17 mouse cellular contexts compared by ENCODE assay signal in genomic region chr19:36062801-36063529, GRCm38 (mm10). TPM values are rescaled to one million over a fixed set of nuclear protein-coding genes. Genes with fewer than 3 reads are reported as not detected.
DNase-seq lines count a peak whose midpoint lies in the region; ATAC-seq lines count a peak whose summit lies in the region.
"Had no signal": no experiment of that assay in that cellular context is flagged by ENCODE, and none has a peak within 500 bp of the region (broad histone marks: within the 10 kb centered on the region; RNA-seq: fewer than 3 reads in every experiment).

No protein-coding gene starts in this region.

- H3K9me3 ChIP-seq in hindbrain, embryonic 15.5 days: no peaks in the 10 kb centered on the region
- no peaks in the 10 kb centered on the region for H3K9me3 ChIP-seq in hindbrain, embryonic 13.5 days
- no peaks in the 10 kb centered on the region for H3K9me3 ChIP-seq in midbrain, embryonic 14.5 days (ENCODE audit: control insufficient read depth, low read length)
- no peaks in the 10 kb centered on the region for H3K9me3 ChIP-seq in midbrain, embryonic 10.5 days (replicated peaks)
- no peaks in the 10 kb centered on the region for H3K9me3 ChIP-seq in forebrain, embryonic 16.5 days (ENCODE audit: control insufficient read depth, low read length)
- H3K9me3 ChIP-seq: heart, embryonic 15.5 days had no signal

- H3K36me3 ChIP-seq in hindbrain, embryonic 15.5 days: no peaks in the 10 kb centered on the region
- H3K36me3 ChIP-seq in hindbrain, embryonic 13.5 days: no peaks in the 10 kb centered on the region
- H3K36me3 ChIP-seq in midbrain, embryonic 14.5 days (ENCODE audit: control insufficient read depth, insufficient read depth, low read length): no peaks in the 10 kb centered on the region
- H3K36me3 ChIP-seq in midbrain, embryonic 10.5 days: no peaks in the 10 kb centered on the region
- no peaks in the 10 kb centered on the region for H3K36me3 ChIP-seq in forebrain, embryonic 16.5 days (ENCODE audit: control insufficient read depth, insufficient read depth)
- H3K36me3 ChIP-seq: heart, embryonic 15.5 days had no signal

- peak; percentile 66 for ATAC-seq in hindbrain, embryonic 15.5 days (ENCODE audit: low FRiP score, low read depth)
- ATAC-seq in hindbrain, embryonic 13.5 days (ENCODE audit: low FRiP score): no peak
- no peak for ATAC-seq in midbrain, embryonic 14.5 days (ENCODE audit: low FRiP score, low TSS enrichment)
- ATAC-seq in forebrain, embryonic 16.5 days: peak; percentile 66

- 67% methylated on average over 2 of the region's 2 CpGs for WGBS in hindbrain, embryonic 15.5 days
- 71% methylated on average over 2 of the region's 2 CpGs for WGBS in hindbrain, embryonic 13.5 days
- WGBS in midbrain, embryonic 14.5 days: 73% methylated on average over 2 of the region's 2 CpGs
- 84% methylated on average over 2 of the region's 2 CpGs for WGBS in midbrain, embryonic 10.5 days
- WGBS in forebrain, embryonic 16.5 days: 54% methylated on average over 2 of the region's 2 CpGs

- H3K27ac ChIP-seq in hindbrain, embryonic 15.5 days (replicated peaks): no peak overlapping the region
- no peak overlapping the region for H3K27ac ChIP-seq in hindbrain, embryonic 13.5 days
- no peak overlapping the region for H3K27ac ChIP-seq in midbrain, embryonic 14.5 days (replicated peaks; ENCODE audit: low read depth, low read length)
- no peak overlapping the region for H3K27ac ChIP-seq in midbrain, embryonic 10.5 days (replicated peaks)
- H3K27ac ChIP-seq in forebrain, embryonic 16.5 days (ENCODE audit: low read length): no peak overlapping the region
- H3K27ac ChIP-seq: heart, embryonic 15.5 days had no signal

- DNase-seq in midbrain, embryonic 14.5 days: peak; percentile 68
- DNase-seq in midbrain, embryonic 10.5 days (ENCODE audit: low spot score): no peak
- DNase-seq in MN1 (ENCODE audit: low spot score): peak; percentile 44
- DNase-seq in right cerebral cortex, adult 2 months (ENCODE audit: low spot score in 2 of 2): no peak
- DNase-seq in adrenal gland, adult 8-10 months: no peak
- DNase-seq: cerebellum, adult 11-12 months; lung, adult 18-20 months; right cerebral cortex, postnatal 25 days had no signal

- H3K4me1 ChIP-seq in hindbrain, embryonic 15.5 days (replicated peaks): peaks cover 3% of the 10 kb centered on the region
- no peaks in the 10 kb centered on the region for H3K4me1 ChIP-seq in hindbrain, embryonic 13.5 days (replicated peaks)
- no peaks in the 10 kb centered on the region for H3K4me1 ChIP-seq in midbrain, embryonic 14.5 days (ENCODE audit: control insufficient read depth, insufficient read depth, low read length)
- H3K4me1 ChIP-seq in midbrain, embryonic 10.5 days: peaks cover 3% of the 10 kb centered on the region; the same call in 1 of the 2 replicates
- H3K4me1 ChIP-seq in forebrain, embryonic 16.5 days (replicated peaks; ENCODE audit: control insufficient read depth, insufficient read depth, low read length): peaks cover 3% of the 10 kb centered on the region; the same call in 1 of the 2 replicates
- H3K4me1 ChIP-seq: heart, embryonic 15.5 days had no signal

- no peak overlapping the region for H3K4me3 ChIP-seq in hindbrain, embryonic 15.5 days
- H3K4me3 ChIP-seq in hindbrain, embryonic 13.5 days: no peak overlapping the region
- no peak overlapping the region for H3K4me3 ChIP-seq in midbrain, embryonic 14.5 days (replicated peaks; ENCODE audit: low read depth, low read length)
- H3K4me3 ChIP-seq in midbrain, embryonic 10.5 days: no peak overlapping the region
- H3K4me3 ChIP-seq in forebrain, embryonic 16.5 days (replicated peaks; ENCODE audit: low read length): no peak overlapping the region
- H3K4me3 ChIP-seq: heart, embryonic 15.5 days; myocyte had no signal

- no peaks in the 10 kb centered on the region for H3K27me3 ChIP-seq in hindbrain, embryonic 15.5 days
- H3K27me3 ChIP-seq in hindbrain, embryonic 13.5 days: 0 out of 2 replicates have a peak, but pooled peaks cover 8% of the 10 kb centered on the region
- H3K27me3 ChIP-seq in midbrain, embryonic 14.5 days (ENCODE audit: control insufficient read depth, insufficient read depth, low read length): peaks cover 4% of the 10 kb centered on the region; the same call in 1 of the 2 replicates
- H3K27me3 ChIP-seq in midbrain, embryonic 10.5 days (ENCODE audit: low read depth, poor library complexity, severe bottlenecking): peaks cover 21% of the 10 kb centered on the region
- H3K27me3 ChIP-seq in forebrain, embryonic 16.5 days (replicated peaks; ENCODE audit: control insufficient read depth, insufficient read depth, low read length): peaks cover 9% of the 10 kb centered on the region; the same call in 1 of the 2 replicates

- no peak overlapping the region for H3K9ac ChIP-seq in hindbrain, embryonic 15.5 days
- H3K9ac ChIP-seq in hindbrain, embryonic 13.5 days: no peak overlapping the region
- H3K9ac ChIP-seq in midbrain, embryonic 14.5 days (replicated peaks; ENCODE audit: low read length): no peak overlapping the region
- H3K9ac ChIP-seq in forebrain, embryonic 16.5 days (replicated peaks; ENCODE audit: low read depth, low read length): no peak overlapping the region
- H3K9ac ChIP-seq: heart, embryonic 15.5 days had no signal

- no peak overlapping the region for H3K4me2 ChIP-seq in hindbrain, embryonic 15.5 days
- H3K4me2 ChIP-seq in hindbrain, embryonic 13.5 days: no peak overlapping the region
- H3K4me2 ChIP-seq in midbrain, embryonic 14.5 days (ENCODE audit: low read length): no peak overlapping the region
- H3K4me2 ChIP-seq in forebrain, embryonic 16.5 days (ENCODE audit: low read length): no peak overlapping the region
- H3K4me2 ChIP-seq: heart, embryonic 15.5 days had no signal

RNA-seq across cellular contexts. Expression of gene Htr7, which starts 5.7 kb away (rescaled TPM):
- polyA plus RNA-seq in hindbrain, embryonic 15.5 days (2015; fragmentation: Nextera tagmentation; extraction: Ambion mirVana): 16.1 and 16.3 TPM in 2 replicates
- polyA plus RNA-seq in hindbrain, embryonic 13.5 days (2015; fragmentation: Nextera tagmentation; extraction: Ambion mirVana): 8.3 and 8.8 TPM in 2 replicates
- 5.0 and 5.6 TPM in 2 replicates for polyA plus RNA-seq in midbrain, embryonic 14.5 days (2014; fragmentation: Nextera tagmentation; extraction: Ambion mirVana)
- polyA plus RNA-seq in midbrain, embryonic 10.5 days (2016; fragmentation: Nextera tagmentation; extraction: Ambion mirVana): 0.32 and 0.36 TPM in 2 replicates
- 3.2 and 6.2 TPM in 2 replicates for polyA plus RNA-seq in forebrain, embryonic 16.5 days (2015; fragmentation: Nextera tagmentation; extraction: Ambion mirVana)
- under 1 TPM in 1 of 4 experiments, not detected in 3; 0.16 TPM for total RNA-seq in adrenal gland, adult 8-10 months (2022)
- polyA plus RNA-seq: kidney, embryonic 14.5 days had no signal

RNA-seq across cellular contexts. Expression of gene Rpp30, which starts 20.6 kb away (rescaled TPM):
- polyA plus RNA-seq in hindbrain, embryonic 15.5 days (2015; fragmentation: Nextera tagmentation; extraction: Ambion mirVana): 62.9 and 67.1 TPM in 2 replicates
- 75.1 and 78.1 TPM in 2 replicates for polyA plus RNA-seq in hindbrain, embryonic 13.5 days (2015; fragmentation: Nextera tagmentation; extraction: Ambion mirVana)
- 71.7 and 74.3 TPM in 2 replicates for polyA plus RNA-seq in midbrain, embryonic 14.5 days (2014; fragmentation: Nextera tagmentation; extraction: Ambion mirVana)
- polyA plus RNA-seq in midbrain, embryonic 10.5 days (2016; fragmentation: Nextera tagmentation; extraction: Ambion mirVana): 118 and 123 TPM in 2 replicates
- polyA plus RNA-seq in forebrain, embryonic 16.5 days (2015; fragmentation: Nextera tagmentation; extraction: Ambion mirVana): 87.5 and 95.2 TPM in 2 replicates
- 10 to 100 TPM; 12.4 to 19.2 (median 18.3) TPM for total RNA-seq in adrenal gland, adult 8-10 months (2022)

RNA-seq across cellular contexts. Expression of gene Ankrd1, which starts 56.9 kb away (rescaled TPM):
- not detected in 2 replicates for polyA plus RNA-seq in hindbrain, embryonic 15.5 days (2015; fragmentation: Nextera tagmentation; extraction: Ambion mirVana)
- 0.14 and 0.35 TPM in 2 replicates for polyA plus RNA-seq in hindbrain, embryonic 13.5 days (2015; fragmentation: Nextera tagmentation; extraction: Ambion mirVana)
- polyA plus RNA-seq in midbrain, embryonic 14.5 days (2014; fragmentation: Nextera tagmentation; extraction: Ambion mirVana): 0.14 TPM in 1 of 2 replicates, not detected in the other
- polyA plus RNA-seq in midbrain, embryonic 10.5 days (2016; fragmentation: Nextera tagmentation; extraction: Ambion mirVana): 0.07 TPM in 1 of 2 replicates, not detected in the other
- polyA plus RNA-seq in forebrain, embryonic 16.5 days (2015; fragmentation: Nextera tagmentation; extraction: Ambion mirVana): not detected in 2 replicates
- not detected for total RNA-seq in adrenal gland, adult 8-10 months (2022)
- total RNA-seq: layer of hippocampus, adult 18-20 months; megakaryocyte progenitor cell, adult 5-6 weeks had no signal
- polyA plus RNA-seq: testis, adult 2 months had no signal

Comparison
In these comparisons a context has a peak if more than half of its experiments do, and no peak if none do; other contexts are left out.
1. ATAC-seq: peak in hindbrain, embryonic 15.5 days (single experiment) and forebrain, embryonic 16.5 days (single experiment); none in hindbrain, embryonic 13.5 days (single experiment) and midbrain, embryonic 14.5 days (single experiment).
2. DNase-seq: peak in midbrain, embryonic 14.5 days (single experiment) and MN1 (single experiment); none in midbrain, embryonic 10.5 days (single experiment), right cerebral cortex, adult 2 months (0 of 2) and adrenal gland, adult 8-10 months (single experiment).